Mouse (Mus musculus): ENCODE measurements at regions not wholly inside any gene's neighbourhood (a gene's known extent, or its start where the extent isn't known, plus 50 kb on each side); places are given as distances from the start of the nearest gene placed in this dataset.
A peak's percentile ranks its signal among the peaks of the same experiment; 100 is the strongest.

- ATAC-seq (ENCODE audit: low FRiP score) (no peak), DNase-seq (ENCODE audit: low spot score, missing footprints) (no peak)
- Histone ChIP-seq H3K27me3 (ENCODE audit: control insufficient read depth, insufficient read depth, low read length) (no peaks in the 10 kb centered on the region), H3K4me2 (no peak overlapping the region), H3K36me3 (ENCODE audit: control insufficient read depth, insufficient read depth, low read length) (no peaks in the 10 kb centered on the region), H3K9ac (ENCODE audit: low read length) (no peak overlapping the region), H3K4me1 (ENCODE audit: control insufficient read depth, insufficient read depth, low read length) (no peaks in the 10 kb centered on the region), H3K27ac (ENCODE audit: low read depth, low read length) (no peak overlapping the region), H3K4me3 (ENCODE audit: low read depth, low read length) (no peak overlapping the region), H3K9me3 (ENCODE audit: control insufficient read depth, low read length) (no peaks in the 10 kb centered on the region)
- WGBS, result 87% methylated on average over 13 of the region's 13 CpGs
These were observed 97.1 kb downstream of the Tomm20 start for GRCm38 (mm10) chr8:126848369-126849105.

- Histone ChIP-seq H3K9me3 (ENCODE audit: control insufficient read depth, low read length) (no peaks in the 10 kb centered on the region), H3K27me3 (ENCODE audit: control insufficient read depth, insufficient read depth, low read length) (no peaks in the 10 kb centered on the region), H3K4me3 (ENCODE audit: low read depth, low read length) (no peak overlapping the region), H3K4me2 (no peak overlapping the region), H3K36me3 (ENCODE audit: control insufficient read depth, insufficient read depth, low read length) (no peaks in the 10 kb centered on the region), H3K9ac (ENCODE audit: low read length) (no peak overlapping the region), H3K27ac (ENCODE audit: low read depth, low read length) (no peak overlapping the region), H3K4me1 (ENCODE audit: control insufficient read depth, insufficient read depth, low read length) (no peaks in the 10 kb centered on the region)
- ATAC-seq (ENCODE audit: low FRiP score), result no peak
- DNase-seq (ENCODE audit: low spot score, missing footprints), result no peak
- WGBS, result 73% methylated on average over 8 of the region's 8 CpGs
These were observed 97.8 kb downstream of the Tomm20 start for GRCm38 (mm10) chr8:126847664-126848353.

- Histone ChIP-seq H3K27me3 (ENCODE audit: control insufficient read depth, insufficient read depth, low read length) (no peaks in the 10 kb centered on the region), H3K4me2 (no peak overlapping the region), H3K9me3 (ENCODE audit: control insufficient read depth, low read length) (no peaks in the 10 kb centered on the region), H3K27ac (ENCODE audit: low read depth, low read length) (no peak overlapping the region), H3K4me3 (ENCODE audit: low read depth, low read length) (no peak overlapping the region), H3K4me1 (ENCODE audit: control insufficient read depth, insufficient read depth, low read length) (no peaks in the 10 kb centered on the region), H3K36me3 (ENCODE audit: control insufficient read depth, insufficient read depth, low read length) (no peaks in the 10 kb centered on the region), H3K9ac (ENCODE audit: low read length) (no peak overlapping the region)
- 85% methylated on average over 3 of the region's 3 CpGs for WGBS
- ATAC-seq (ENCODE audit: low FRiP score) (no peak), DNase-seq (ENCODE audit: low spot score, missing footprints) (no peak)
These were observed 99.5 kb downstream of the Tomm20 start for GRCm38 (mm10) chr8:126846188-126846565.

- no peak overlapping the region for H3K9ac ChIP-seq (ENCODE audit: low read length)
- H3K27ac ChIP-seq (ENCODE audit: low read depth, low read length), result no peak overlapping the region
- no peaks in the 10 kb centered on the region for H3K4me1 ChIP-seq (ENCODE audit: control insufficient read depth, insufficient read depth, low read length)
- no peak overlapping the region for H3K4me2 ChIP-seq
- DNase-seq (ENCODE audit: low spot score, missing footprints), result no peak
- 88% methylated on average over 14 of the region's 14 CpGs for WGBS
- no peak overlapping the region for H3K4me3 ChIP-seq (ENCODE audit: low read depth, low read length)
- no peaks in the 10 kb centered on the region for H3K9me3 ChIP-seq (ENCODE audit: control insufficient read depth, low read length)
- no peak for ATAC-seq (ENCODE audit: low FRiP score)
- H3K27me3 ChIP-seq (ENCODE audit: control insufficient read depth, insufficient read depth, low read length), result no peaks in the 10 kb centered on the region
- no peaks in the 10 kb centered on the region for H3K36me3 ChIP-seq (ENCODE audit: control insufficient read depth, insufficient read depth, low read length)
These were observed 100.0 kb downstream of the Tomm20 start for GRCm38 (mm10) chr8:126845530-126846187.

- Histone ChIP-seq H3K9me3 (ENCODE audit: control insufficient read depth, low read length) (no peaks in the 10 kb centered on the region), H3K27ac (ENCODE audit: low read depth, low read length) (no peak overlapping the region), H3K36me3 (ENCODE audit: control insufficient read depth, insufficient read depth, low read length) (no peaks in the 10 kb centered on the region), H3K27me3 (ENCODE audit: control insufficient read depth, insufficient read depth, low read length) (no peaks in the 10 kb centered on the region), H3K4me3 (ENCODE audit: low read depth, low read length) (no peak overlapping the region), H3K9ac (ENCODE audit: low read length) (no peak overlapping the region), H3K4me2 (no peak overlapping the region), H3K4me1 (ENCODE audit: control insufficient read depth, insufficient read depth, low read length) (peaks cover 6% of the 10 kb centered on the region)
- WGBS, result 81% methylated on average over 4 of the region's 4 CpGs
- DNase-seq (ENCODE audit: low spot score, missing footprints) (no peak), ATAC-seq (ENCODE audit: low FRiP score) (no peak)
These were observed 101.0 kb downstream of the Tomm20 start for GRCm38 (mm10) chr8:126844627-126845026.

- peaks cover 20% of the 10 kb centered on the region for H3K4me1 ChIP-seq (ENCODE audit: control insufficient read depth, insufficient read depth, low read length)
- H3K27me3 ChIP-seq (ENCODE audit: control insufficient read depth, insufficient read depth, low read length), result no peaks in the 10 kb centered on the region
- no peak overlapping the region for H3K27ac ChIP-seq (ENCODE audit: low read depth, low read length)
- no peak overlapping the region for H3K9ac ChIP-seq (ENCODE audit: low read length)
- no peaks in the 10 kb centered on the region for H3K36me3 ChIP-seq (ENCODE audit: control insufficient read depth, insufficient read depth, low read length)
- DNase-seq (ENCODE audit: low spot score, missing footprints) (no peak), ATAC-seq (ENCODE audit: low FRiP score) (no peak)
- H3K9me3 ChIP-seq (ENCODE audit: control insufficient read depth, low read length), result no peaks in the 10 kb centered on the region
- H3K4me2 ChIP-seq, result no peak overlapping the region
- H3K4me3 ChIP-seq (ENCODE audit: low read depth, low read length), result no peak overlapping the region
- WGBS, result 76% methylated on average over 7 of the region's 7 CpGs
These were observed 104.5 kb downstream of the Tomm20 start for GRCm38 (mm10) chr8:126841187-126841586.

- peak overlapping the region; percentile 8; the same call in 1 of the 2 replicates for H3K4me2 ChIP-seq
These were observed 105.8 kb downstream of the Tomm20 start for GRCm38 (mm10) chr8:126839712-126840355.

GRCm38 (mm10) chr8:126839039-126839711 lies 106.5 kb downstream of the Tomm20 start:
- peak overlapping the region; percentile 65 for H3K27ac ChIP-seq (ENCODE audit: low read depth, low read length)
- H3K27me3 ChIP-seq (ENCODE audit: control insufficient read depth, insufficient read depth, low read length), result no peaks in the 10 kb centered on the region
- DNase-seq (ENCODE audit: low spot score, missing footprints), result peak; percentile 92
- peak; percentile 92 for ATAC-seq (ENCODE audit: low FRiP score)
- 11% methylated on average over 8 of the region's 8 CpGs for WGBS
- H3K9ac ChIP-seq (ENCODE audit: low read length), result no peak overlapping the region; the same call in 1 of the 2 replicates
- H3K4me3 ChIP-seq (ENCODE audit: low read depth, low read length), result no peak overlapping the region
- H3K4me1 ChIP-seq (ENCODE audit: control insufficient read depth, insufficient read depth, low read length), result peaks cover 20% of the 10 kb centered on the region
- no peaks in the 10 kb centered on the region for H3K36me3 ChIP-seq (ENCODE audit: control insufficient read depth, insufficient read depth, low read length)
- peak overlapping the region; percentile 8; the same call in 1 of the 2 replicates for H3K4me2 ChIP-seq
- no peaks in the 10 kb centered on the region for H3K9me3 ChIP-seq (ENCODE audit: control insufficient read depth, low read length)

More at GRCm38 (mm10) chr8:126839712-126840355, 105.8 kb downstream of the Tomm20 start:
- Histone ChIP-seq H3K4me1 (ENCODE audit: control insufficient read depth, insufficient read depth, low read length) (peaks cover 20% of the 10 kb centered on the region), H3K36me3 (ENCODE audit: control insufficient read depth, insufficient read depth, low read length) (no peaks in the 10 kb centered on the region), H3K27me3 (ENCODE audit: control insufficient read depth, insufficient read depth, low read length) (no peaks in the 10 kb centered on the region), H3K9ac (ENCODE audit: low read length) (no peak overlapping the region; the same call in 1 of the 2 replicates), H3K4me3 (ENCODE audit: low read depth, low read length) (no peak overlapping the region), H3K9me3 (ENCODE audit: control insufficient read depth, low read length) (no peaks in the 10 kb centered on the region), H3K27ac (ENCODE audit: low read depth, low read length) (peak overlapping the region; percentile 65)
- ATAC-seq (ENCODE audit: low FRiP score), result peak; percentile 85
- WGBS, result 20% methylated on average over 5 of the region's 5 CpGs
- DNase-seq (ENCODE audit: low spot score, missing footprints), result peak; percentile 91

Measured in midbrain, embryonic 11.5 days (tissue).